Mouse (Mus musculus) NIH3T3 (cell line): Measurements from ENCODE around the gene Prep.
"Not testable (repeated sequence)": the region's sequence is repeated elsewhere in the genome, so short reads cannot be mapped to it uniquely, and the experiment has no call there.

Experiments
- DNase-seq: peaks from one replicate; pipeline ENCODE4 v3.0.0-alpha.2; 2012; ENCODE audit warnings: low read depth

Gene Prep

DNA sequence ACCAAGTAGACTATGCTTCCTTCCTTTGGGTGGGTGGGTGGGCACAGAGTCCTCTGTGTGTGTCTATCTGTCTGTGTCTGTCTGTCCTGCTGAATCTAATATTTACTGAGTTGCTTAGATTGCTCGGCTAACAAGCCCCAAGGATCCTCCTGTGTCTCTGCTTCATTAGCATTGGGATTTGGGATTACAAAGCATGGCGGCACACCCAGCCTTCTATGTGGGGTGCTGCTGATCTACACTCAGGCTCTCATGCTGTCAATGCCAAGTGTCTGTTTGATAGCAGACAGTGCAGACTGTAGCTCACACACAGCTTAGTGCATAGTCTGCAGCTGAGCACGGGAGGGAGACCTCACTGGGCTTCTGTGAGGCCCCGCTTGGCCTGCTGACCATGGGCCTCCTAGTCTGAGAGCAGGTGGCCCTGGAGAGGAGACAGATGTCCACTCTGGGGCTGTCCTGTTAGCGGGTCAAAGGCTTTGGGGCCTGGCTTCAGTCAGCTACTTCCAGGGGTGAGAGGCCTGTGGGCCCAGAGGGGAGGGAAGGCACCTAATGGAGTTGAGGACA lies 8.6 kb downstream of the Prep start:
- DNase-seq, result no peak

DNA sequence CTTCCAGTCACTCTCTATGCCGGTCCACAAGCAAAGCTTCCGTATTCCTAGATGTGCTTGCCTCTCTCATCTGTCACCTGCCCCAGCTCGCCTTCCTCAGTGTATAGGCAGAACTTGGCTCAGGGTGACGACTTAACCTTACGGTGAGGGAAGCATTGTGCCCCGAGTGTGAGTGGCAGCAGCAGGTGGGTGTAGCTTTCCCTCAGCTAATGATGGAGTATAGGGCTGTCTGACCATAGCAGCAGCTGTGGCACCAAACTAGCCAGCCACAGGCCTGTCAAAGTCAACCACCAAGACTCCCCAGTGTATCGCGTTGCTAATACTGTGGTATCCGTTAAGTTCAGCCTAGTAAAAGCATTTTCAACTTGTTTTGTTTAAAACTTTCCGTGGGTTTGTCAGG lies 9.6 kb downstream of the Prep start:
- DNase-seq, result no peak

DNA sequence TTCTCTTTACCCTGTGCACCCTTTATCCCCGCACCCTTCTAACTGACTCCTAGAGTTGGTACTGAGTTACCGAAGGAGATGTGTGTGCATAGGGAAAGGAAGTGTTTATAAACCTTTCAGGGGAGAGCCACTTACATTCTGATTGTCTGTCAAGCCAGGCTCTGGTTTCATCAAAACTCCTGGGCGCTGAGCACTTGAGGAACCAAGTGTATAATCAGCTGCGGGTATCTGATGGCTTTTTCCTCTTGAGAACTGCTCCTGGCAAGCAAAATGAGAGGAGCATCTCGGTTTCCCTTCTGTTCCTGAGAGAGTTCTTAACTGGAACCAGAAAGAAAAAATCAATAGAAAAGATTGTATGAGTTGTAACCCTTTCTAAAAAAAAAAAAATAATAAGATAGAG lies 10.3 kb downstream of the Prep start:
- no peak for DNase-seq

DNA sequence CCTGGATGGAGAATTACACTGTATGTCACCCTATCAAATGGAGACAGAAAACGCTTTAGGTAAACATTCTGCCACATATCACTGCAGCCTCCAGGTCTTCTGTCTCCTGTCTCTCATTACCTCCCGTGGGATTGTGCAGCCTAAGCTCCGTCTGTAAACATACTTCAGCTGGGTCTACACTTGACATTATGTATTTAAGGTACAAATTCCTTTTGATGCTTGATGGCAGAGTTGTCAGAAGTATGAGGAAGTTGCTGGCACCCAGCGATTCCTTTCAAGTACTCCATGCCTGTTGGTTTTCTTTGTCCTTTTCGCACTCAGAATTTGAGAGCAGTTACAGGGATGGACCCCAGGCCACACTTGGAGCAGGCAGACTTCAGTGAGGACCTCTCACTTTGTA lies 12.8 kb downstream of the Prep start:
- DNase-seq, result no peak

DNA sequence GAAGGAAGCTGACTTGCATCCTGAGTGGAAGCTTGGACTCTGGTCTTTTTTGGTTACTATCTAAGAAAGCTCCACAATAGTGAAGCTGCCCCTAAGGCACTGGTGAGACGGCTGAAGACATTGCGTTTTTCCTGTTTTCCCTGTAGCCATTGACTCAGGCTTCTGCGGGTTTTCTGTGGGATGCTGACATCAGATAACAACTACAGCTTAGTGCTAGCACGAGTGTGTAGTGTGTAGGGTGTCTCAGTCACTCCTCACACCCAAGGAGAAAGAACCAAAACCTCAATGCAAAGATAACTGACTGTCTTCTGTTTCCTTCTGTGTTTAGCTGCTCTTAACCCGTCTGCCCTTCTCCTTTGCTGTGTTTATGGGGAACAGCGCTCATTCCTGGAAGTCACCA lies 13.5 kb downstream of the Prep start:
- DNase-seq, result no peak

DNA sequence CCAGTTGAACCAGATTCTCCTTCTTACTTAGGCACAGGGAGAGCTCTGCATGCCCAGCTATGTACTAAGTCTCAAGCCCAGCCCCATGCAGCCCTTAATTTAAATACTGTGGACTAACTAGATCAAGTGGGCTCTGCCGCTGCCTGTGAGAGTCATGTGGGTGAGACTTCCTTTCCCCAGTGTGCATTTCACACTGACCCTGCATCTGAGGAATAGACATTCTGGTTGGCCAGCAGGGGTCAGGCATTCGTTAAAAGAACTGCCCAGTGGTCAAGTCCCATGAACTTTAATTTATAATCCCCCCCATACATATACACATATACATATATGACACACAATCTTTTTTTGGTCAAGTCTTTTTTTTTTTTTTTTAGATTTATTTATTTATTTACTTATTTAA lies 15.7 kb downstream of the Prep start:
- DNase-seq, result peak; percentile 22

DNA sequence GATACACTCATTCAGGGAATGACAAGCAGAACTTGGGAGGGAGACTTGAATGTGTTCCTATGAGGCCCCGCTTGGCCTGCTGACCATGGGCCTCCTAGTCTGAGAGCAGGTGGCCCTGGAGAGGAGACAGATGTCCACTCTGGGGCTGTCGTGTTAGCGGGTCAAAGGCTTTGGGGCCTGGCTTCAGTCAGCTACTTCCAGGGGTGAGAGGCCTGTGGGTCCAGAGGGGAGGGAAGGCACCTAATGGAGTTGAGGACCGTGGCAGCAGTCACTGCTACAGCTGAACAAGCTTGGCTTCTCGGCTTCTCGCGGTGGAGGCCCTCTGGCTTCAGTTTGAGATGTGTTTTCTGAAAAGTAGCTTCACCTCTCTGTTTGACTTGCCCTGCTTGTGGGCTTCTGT lies 17.0 kb downstream of the Prep start:
- DNase-seq, result not testable (repeated sequence)

DNA sequence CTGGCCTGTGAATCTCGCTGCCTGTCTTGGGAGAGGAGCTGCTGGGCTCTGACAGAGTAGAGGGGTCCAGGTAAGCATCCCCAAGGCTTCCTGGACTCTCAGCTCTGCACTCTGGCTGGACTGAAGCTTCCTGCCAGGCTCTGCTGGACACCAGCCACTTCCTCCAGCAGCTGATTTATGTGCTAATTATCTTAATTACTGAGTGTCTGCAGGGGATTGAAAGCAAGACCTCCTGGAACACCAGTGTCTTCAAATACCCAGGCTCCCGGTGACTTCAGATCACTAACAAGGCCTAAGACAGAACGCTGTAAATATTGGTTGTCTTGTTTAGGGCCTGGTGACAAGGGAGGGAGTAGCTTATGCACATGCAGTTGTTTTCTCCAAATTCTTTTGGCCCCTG lies 17.5 kb downstream of the Prep start:
- no peak for DNase-seq

DNA sequence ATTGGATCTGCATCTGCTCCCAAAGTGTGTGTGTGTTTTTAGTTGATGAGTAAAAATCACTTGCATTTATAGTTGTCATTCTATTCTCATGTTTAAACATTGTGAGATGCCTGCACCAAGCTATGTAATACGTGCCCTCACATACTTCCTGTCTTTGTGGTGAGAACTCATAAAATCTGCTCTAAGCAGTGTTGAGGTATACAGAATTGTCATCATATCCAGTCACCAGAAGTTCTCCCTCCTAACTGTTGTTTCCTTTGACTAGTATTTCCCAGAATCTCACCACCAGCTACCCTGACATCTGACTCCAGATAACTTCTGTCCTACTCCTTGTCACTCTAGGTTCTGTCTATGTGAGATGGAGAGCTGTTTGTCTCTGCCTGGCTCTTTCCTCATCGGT lies 18.3 kb downstream of the Prep start:
- DNase-seq, result no peak

DNA sequence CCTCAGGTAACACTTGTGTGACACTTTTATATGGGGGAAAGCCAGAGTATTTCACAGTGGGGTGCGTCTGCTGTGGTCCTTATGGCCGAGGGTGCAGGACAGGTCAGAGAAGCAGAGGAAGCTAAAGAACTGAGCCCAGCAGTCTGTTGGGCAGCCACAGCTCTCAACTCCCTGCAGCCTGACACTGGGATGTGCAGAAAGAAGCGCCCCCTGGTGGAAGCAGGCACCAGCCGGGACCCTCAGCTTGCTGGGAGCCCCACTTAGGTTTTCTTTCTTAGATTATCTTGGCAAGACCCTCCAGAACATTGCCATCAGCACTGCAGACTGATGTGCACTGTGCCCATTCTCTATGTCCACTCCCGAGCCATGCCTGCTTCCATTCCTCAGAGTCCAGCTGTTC lies 19.6 kb downstream of the Prep start:
- DNase-seq, result no peak

DNA sequence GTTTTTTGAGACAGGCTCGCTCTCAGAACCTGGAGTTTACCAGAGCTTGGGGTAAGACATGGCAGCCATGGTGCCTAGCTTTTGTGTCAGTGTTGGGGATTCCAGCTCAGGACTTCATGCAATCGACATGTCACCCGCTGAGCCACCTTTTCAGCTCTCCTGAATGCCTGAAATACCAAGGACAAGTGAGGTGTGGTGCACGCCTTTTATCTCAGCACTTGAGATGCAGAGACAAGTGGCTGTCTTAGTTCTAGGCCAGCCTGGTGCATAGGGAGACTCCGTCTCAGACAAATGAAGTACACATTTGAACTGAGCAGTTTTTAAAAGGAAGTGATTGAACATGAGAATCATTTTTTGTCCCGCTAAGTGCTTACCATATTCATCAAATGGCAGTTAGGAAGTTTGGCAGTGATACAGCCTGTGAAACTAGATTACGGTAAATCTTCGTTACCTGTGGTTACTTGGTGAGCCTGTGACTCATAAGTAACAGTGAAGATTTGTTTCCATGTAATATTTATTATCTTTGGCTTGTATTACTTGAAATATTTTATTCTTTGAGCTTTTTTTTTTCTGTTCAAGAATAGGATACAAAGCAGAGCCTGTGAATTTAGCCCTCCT lies 24.6 kb downstream of the Prep start:
- DNase-seq, result no peak

DNA sequence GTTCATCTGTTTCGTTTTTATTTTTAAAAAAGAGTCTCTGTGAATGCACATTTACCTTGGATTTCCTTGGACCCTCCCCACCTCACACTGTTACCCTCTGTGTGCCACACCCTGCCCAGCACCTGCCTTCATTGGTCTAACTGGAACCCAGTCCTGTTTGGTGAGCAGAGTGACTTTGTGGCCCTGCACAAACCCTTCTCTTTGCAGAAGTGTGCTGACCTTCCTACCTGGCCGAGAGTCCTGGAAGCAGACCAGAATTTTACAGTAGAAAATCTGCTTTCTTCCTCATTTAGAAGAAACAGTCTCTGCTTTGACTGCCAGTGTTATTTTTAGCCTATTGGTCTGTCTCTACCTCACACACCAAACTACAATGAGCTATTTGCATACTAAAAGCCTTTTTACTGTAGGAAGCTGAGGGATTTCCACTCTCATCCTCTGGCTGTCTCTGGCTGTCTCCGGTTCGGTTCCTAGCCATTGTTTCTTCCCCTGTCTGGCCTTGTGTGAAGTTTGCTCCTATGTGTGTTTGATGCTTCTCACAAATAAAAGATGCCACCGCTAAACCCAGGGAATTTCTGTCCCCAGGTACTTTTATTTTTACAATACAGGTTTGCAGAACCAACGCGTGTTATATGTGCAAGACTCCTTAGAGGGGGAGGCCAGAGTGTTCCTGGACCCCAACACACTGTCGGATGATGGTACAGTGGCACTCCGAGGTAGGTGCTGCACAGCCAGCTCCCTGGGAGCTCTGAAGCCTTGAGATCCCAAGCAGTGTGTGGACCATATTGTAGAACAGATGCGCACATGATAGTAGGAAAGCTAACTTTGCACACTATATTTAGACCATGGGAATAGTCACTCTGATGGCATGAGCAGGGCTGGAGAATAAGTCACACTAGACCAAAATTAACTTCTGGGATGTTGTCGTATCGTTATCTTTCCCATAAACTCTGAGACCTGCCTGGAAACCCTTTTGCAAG lies 25.4 kb downstream of the Prep start:
- DNase-seq, result no peak

DNA sequence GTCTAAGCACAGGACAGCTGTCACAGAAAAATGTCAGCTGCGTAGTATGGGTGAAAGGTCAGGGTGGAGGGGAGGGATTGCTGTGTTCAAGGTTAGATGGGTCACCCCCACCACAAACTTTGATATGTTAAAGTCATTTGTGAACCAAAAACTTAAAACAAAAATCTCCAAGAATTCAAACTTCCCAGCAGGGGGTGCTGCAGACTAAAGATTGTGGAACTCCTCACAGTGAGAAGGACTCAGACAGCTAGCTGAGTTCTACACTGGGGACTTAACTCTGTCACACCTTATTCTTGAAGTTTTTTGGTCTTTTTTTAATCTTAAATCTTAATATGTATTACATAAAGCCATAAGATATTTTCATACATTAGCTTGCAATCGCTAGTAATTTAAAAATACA lies 31.7 kb downstream of the Prep start:
- peak; percentile 61 for DNase-seq

DNA sequence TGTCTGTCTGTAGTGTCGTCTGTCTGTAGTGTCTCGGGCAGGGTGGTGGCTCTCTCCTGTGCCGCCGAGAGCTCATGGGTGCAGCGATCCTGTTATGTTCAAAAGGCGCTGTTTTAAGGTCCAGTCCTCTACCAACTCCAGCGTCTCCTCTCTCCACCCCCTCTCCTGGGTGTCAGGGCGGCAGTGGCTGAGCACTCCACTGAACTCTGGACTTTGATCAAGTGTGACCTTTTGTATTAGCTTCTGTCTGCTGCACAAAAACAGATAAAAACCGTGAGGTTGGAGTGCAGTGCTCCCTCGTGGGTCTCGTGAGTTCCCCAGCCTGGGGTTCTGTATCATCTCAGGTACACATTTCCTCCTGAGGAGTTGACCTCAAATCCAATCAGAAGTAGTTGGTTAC lies 33.5 kb downstream of the Prep start:
- DNase-seq, result no peak

DNA sequence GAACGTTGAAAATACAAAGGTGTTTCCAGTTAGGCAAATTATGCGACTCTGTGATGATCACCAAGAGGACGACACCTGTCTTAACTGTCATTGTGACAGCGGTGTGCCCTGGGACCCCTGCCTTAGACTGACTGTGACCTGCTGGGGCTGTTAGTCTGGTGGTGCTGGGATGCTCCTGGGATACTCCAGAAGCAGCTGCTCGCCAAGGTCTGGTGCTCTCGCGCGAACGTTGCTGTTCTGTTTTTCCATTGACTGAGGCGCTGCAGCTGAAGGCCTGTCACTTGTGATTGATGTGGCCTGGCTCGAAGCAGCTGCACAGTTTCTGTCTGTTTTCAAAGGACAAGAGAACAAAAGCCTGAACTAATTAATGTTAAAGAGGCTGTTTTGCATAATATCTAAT lies 36.2 kb downstream of the Prep start:
- DNase-seq, result no peak

DNA sequence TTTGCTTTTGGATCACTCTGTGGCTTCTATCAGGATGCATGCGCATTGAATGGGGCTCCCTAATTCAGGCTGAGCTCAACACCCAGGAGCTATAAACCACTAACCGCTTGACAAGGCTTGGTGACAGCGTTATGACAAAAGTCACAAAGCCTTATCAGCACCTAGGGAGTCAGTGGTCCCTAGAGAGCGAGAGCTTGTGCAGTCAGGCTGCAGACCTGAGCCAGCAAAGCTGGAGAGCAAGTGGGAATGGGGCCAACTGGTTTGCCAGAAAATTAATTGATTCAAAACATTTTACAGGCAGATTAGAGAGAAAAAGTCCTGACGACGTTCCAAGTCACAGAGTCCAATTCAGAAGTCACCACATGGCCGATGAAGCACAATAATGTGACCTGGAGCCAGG lies 37.1 kb downstream of the Prep start:
- peak; percentile 22 for DNase-seq

DNA sequence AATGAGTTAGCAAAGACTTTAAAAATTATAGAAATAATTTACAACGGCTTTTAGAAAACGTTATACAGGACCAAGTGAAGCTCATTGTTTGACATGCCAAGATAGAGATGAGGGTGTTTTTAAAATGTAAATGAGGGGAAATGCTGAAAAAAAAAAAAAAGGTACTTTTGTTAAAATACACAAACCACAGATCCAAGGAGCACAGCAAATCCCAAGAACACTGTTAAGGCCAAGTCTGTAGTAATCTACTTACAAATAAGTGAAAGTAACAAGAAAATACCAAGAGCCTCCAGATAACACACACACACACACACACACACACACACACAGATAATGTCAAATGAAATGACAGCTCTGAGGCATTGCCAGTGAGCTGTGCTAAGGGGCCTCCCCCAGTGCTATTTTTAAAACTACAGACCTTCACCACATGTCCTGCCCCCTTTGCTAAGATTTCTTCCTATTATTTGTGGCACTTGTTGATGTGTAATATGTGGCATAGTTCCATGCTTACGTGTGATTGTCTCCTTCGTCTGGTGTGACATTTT lies 37.6 kb downstream of the Prep start:
- no peak for DNase-seq

DNA sequence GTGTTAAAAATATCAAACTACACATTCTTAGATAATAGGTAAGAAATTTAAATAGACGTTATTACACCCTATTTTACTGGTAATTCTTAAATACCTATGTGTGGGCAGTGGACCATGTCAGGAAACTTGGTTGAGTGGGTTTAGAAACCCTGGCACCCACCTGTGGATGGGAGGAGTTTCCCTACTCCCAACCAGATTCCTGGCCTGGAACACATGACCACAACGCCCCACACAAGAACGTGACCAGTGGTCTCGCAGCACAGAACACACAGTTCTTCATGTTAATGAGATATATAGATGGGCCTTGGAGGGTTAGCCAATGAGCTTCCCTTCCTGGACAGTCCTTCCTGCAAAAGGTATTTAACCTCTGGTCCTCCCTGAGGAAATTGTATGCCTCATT lies 39.5 kb downstream of the Prep start:
- DNase-seq, result no peak

DNA sequence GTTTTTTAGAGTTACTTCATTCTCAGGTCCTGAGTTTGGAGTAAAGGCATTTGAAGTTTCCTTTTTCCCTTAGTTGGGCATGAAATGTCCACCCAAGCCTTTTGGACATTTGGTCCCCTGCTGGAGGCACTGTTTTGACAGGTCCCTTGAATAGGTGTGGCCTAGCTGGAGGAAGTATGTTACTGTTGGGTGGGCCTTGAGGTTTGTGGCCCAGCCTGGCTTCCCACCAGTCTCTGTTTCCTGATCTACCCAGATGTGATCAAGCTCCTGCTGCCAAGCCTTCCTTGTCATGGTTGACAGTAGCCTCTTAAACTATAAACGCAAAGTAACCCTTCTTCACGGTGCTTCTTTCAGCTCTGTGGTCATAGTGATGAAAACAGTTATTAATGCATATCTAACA lies 40.3 kb downstream of the Prep start:
- no peak for DNase-seq

DNA sequence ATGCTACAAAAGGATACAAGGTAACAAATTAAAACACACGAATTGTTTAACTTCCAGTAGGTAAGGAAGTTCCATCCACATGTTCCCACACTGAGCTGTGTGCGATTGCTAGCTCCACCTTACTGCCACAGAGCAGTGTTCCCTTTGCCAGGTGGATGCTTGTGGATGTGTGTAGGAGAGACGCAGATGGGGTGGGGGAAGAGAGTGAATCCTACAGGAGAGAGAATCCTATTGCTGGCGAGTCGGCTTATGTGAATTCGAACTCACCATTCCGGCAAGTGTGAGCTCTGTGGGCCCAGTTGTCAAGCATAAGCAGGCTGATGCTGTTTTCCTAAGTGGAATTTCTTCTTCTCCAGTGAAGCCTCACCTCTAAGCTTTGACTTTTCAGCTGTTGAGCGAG lies 42.0 kb downstream of the Prep start:
- DNase-seq, result no peak

DNA sequence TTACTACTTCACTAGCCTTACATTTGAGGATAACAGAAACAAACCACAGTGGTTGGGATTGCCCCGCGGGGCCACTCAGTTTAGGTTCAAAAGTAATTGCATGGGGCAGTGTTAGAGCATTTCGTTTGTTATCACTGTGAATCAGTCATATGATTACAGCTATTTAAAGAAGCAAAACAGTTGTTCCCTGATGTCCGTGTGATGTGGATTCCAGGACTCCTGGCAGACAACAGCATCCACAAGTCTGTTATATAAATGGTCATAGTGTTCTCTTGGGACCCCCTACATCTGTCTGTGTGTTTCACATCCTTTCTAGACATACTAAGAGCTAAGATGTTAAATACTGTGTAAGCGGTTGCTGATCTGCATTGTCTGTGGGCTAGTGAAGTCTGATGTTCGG lies 43.0 kb downstream of the Prep start:
- DNase-seq, result peak; percentile 12

DNA sequence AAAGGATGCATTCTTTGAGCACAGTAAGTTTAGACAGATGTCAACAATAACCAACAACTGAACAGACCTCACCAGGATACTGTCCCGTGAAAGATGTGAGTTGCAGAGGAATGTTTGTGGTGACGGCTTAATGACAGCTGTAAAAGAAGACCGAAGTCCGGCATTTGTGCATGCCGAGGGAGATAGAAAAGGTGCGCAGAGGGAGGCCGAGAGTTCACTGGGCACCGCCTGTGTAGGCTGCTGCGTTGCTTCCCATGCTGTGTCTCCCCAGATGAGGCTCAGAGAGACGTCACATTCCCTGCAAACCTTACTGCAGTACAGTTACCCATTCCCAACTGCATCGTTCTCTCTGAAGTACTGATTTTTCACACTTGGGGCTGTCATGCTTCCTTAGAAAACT lies 45.9 kb downstream of the Prep start:
- DNase-seq, result no peak

DNA sequence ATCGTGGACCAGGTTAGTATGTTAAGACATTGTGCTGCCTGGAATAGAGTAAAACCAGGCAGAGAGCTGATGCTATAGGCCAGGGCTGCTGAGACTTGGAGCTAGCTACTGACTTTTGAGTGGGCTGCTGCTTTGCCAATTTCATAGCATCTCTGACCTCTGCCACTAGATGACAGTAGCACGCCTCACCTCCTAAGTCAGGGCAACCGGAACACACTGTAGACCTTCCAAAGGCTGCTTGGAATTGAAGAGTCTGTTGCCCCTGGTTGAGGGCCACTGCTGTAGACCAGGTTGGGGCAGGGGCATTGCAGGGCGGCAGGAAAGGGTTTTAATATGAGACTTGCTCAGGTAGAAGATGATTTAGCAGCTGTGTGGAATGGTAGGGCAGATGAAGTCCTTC lies 47.5 kb downstream of the Prep start:
- DNase-seq, result peak; percentile 20
